Mouse (Mus musculus) heart, adult 2 months (tissue): Measurements from ENCODE around the gene Lypd6b. TPM values are rescaled to one million over a fixed set of nuclear protein-coding genes. Genes with fewer than 3 reads are reported as not detected.

ENCODE experiments used
- DNase-seq, 2 experiments: peaks; one replicate each; pipeline ENCODE4 v3.0.0; 2021
- H3K27ac ChIP-seq: fragments of 200-600 bp; 2 replicates; pipeline ENCODE4 v1.8.1; 2022
- H3K27me3 ChIP-seq: fragments of 200-500 bp; 2 replicates; pipeline ENCODE4 v1.6.1; 2012; ENCODE audit warnings: mild to moderate bottlenecking, low read length, inconsistent platforms, mixed read lengths; ENCODE audit not compliant: control insufficient read depth, insufficient read depth
- H3K36me3 ChIP-seq: fragments of 200-500 bp; 2 replicates; pipeline ENCODE4 v1.6.1; 2012; ENCODE audit warnings: low read length, inconsistent platforms; ENCODE audit not compliant: control insufficient read depth, insufficient read depth
- H3K4me1 ChIP-seq: fragments of 200-500 bp; 2 replicates; pipeline ENCODE4 v1.6.1; 2011; ENCODE audit warnings: low read length; ENCODE audit not compliant: control insufficient read depth, insufficient read depth
- H3K4me3 ChIP-seq: fragments of 200-600 bp; 2 replicates; pipeline ENCODE4 v1.8.1; 2022
- H3K79me2 ChIP-seq: fragments of 200-500 bp; replicated peaks from 2 replicates; pipeline ENCODE4 v1.6.1; 2012; ENCODE audit warnings: mild to moderate bottlenecking, inconsistent platforms, low read length, moderate library complexity, mixed read lengths; ENCODE audit not compliant: control insufficient read depth, insufficient read depth
- H3K9ac ChIP-seq: fragments of 200-500 bp; 2 replicates; pipeline ENCODE4 v1.6.1; 2012; ENCODE audit warnings: low read depth, mild to moderate bottlenecking, control low read depth, inconsistent platforms, low read length, mixed read lengths
- CTCF ChIP-seq: fragments of 200-600 bp; IDR thresholded peaks from 2 replicates; pipeline ENCODE4 v1.8.1; 2022; ENCODE audit warnings: antibody characterized with exemption, mild to moderate bottlenecking, moderate library complexity
- EP300 ChIP-seq: fragments of 200-500 bp; IDR thresholded peaks from 2 replicates; pipeline ENCODE4 v1.6.1; 2011; ENCODE audit warnings: low read depth, low read length, control low read depth; ENCODE audit not compliant: insufficient read depth
- POLR2A ChIP-seq: fragments of 200-500 bp; IDR thresholded peaks from 2 replicates; pipeline ENCODE4 v1.6.1; 2011; ENCODE audit warnings: mild to moderate bottlenecking, low read depth, low read length, control low read depth; ENCODE audit not compliant: insufficient read depth
- WGBS: fragments of 180-500 bp; shearing (Covaris S2); methylation state at CpG from one replicate; pipeline ENCODE4 v1.1.7; 2018; 5-methylcytosine and 5-hydroxymethylcytosine counted together
- intact Hi-C: fragments of 180-260 bp; cut with DNase I; formaldehyde crosslinking; loops from one replicate; pipeline ENCODE4 v1.15.1; 2025
- polyA plus RNA-seq: library from polyadenylated mRNA; depleted of rRNA; stranded (reverse); fragments of >200 nt; gene quantifications from 2 replicates; pipeline ENCODE4 v1.2.3, GENCODE M21; 2012
- total RNA-seq, 2 experiments: library from RNA; stranded (reverse); gene quantifications; 2 replicates each; pipeline ENCODE4 v1.2.3; 2021

Gene Lypd6b
- total and polyA plus RNA-seq, 3 experiments, result 0.10 to 0.25 TPM; not detected in 1

- Histone ChIP-seq H3K9ac (no peak overlapping the region), H3K27me3 (no peaks in the 10 kb centered on the region), H3K4me3 (no peak overlapping the region), H3K4me1 (no peaks in the 10 kb centered on the region), H3K27ac (no peak overlapping the region), H3K79me2 (no peaks in the 10 kb centered on the region), H3K36me3 (no peaks in the 10 kb centered on the region)
- intact Hi-C loops, result no loop called here
- WGBS, result 82% methylated on average over 5 of the region's 5 CpGs
- TF ChIP-seq EP300 (no peak), CTCF (no peak)
- no peak for DNase-seq
Measured at GRCm38 (mm10) chr2:49818126-49818525, 30.6 kb downstream of the Lypd6b start.

GRCm38 (mm10) chr2:49822312-49822711, 34.8 kb downstream of the Lypd6b start:
- Histone ChIP-seq H3K4me3 (no peak overlapping the region), H3K27ac (no peak overlapping the region), H3K79me2 (no peaks in the 10 kb centered on the region), H3K4me1 (no peaks in the 10 kb centered on the region), H3K27me3 (no peaks in the 10 kb centered on the region), H3K9ac (no peak overlapping the region), H3K36me3 (no peaks in the 10 kb centered on the region)
- 65% methylated on average over 1 of the region's 1 CpGs for WGBS
- no peak for DNase-seq
- intact Hi-C loops, result no loop called here
- no peak for TF ChIP-seq POLR2A
- TF ChIP-seq EP300, result no peak
- no peak for TF ChIP-seq CTCF

GRCm38 (mm10) chr2:49825588-49825987, 38.1 kb downstream of the Lypd6b start:
- Histone ChIP-seq H3K9ac (no peak overlapping the region), H3K27ac (no peak overlapping the region), H3K4me1 (no peaks in the 10 kb centered on the region), H3K79me2 (no peaks in the 10 kb centered on the region), H3K4me3 (no peak overlapping the region), H3K36me3 (no peaks in the 10 kb centered on the region), H3K27me3 (no peaks in the 10 kb centered on the region)
- TF ChIP-seq CTCF, result no peak
- no peak for TF ChIP-seq POLR2A
- intact Hi-C loops, result no loop called here
- WGBS, result 72% methylated on average over 1 of the region's 1 CpGs
- DNase-seq, result no peak

- Histone ChIP-seq H3K36me3 (no peaks in the 10 kb centered on the region), H3K4me3 (no peak overlapping the region), H3K79me2 (no peaks in the 10 kb centered on the region), H3K27me3 (no peaks in the 10 kb centered on the region), H3K9ac (no peak overlapping the region), H3K27ac (no peak overlapping the region), H3K4me1 (no peaks in the 10 kb centered on the region)
- intact Hi-C loops, result no loop called here
- 57% methylated on average over 4 of the region's 4 CpGs for WGBS
- TF ChIP-seq CTCF, result no peak
- no peak for TF ChIP-seq POLR2A
- TF ChIP-seq EP300, result no peak
- no peak for DNase-seq
Measured at GRCm38 (mm10) chr2:49827756-49828155, 40.3 kb downstream of the Lypd6b start.

GRCm38 (mm10) chr2:49830369-49830768, 42.9 kb downstream of the Lypd6b start:
- Histone ChIP-seq H3K9ac (no peak overlapping the region), H3K36me3 (no peaks in the 10 kb centered on the region), H3K4me1 (no peaks in the 10 kb centered on the region), H3K79me2 (no peaks in the 10 kb centered on the region), H3K4me3 (no peak overlapping the region), H3K27ac (no peak overlapping the region), H3K27me3 (no peaks in the 10 kb centered on the region)
- no peak for DNase-seq
- 92% methylated on average over 3 of the region's 3 CpGs for WGBS
- TF ChIP-seq EP300 (no peak), POLR2A (no peak), CTCF (no peak)
- intact Hi-C loops, result no loop called here

GRCm38 (mm10) chr2:49832277-49832803, 44.9 kb downstream of the Lypd6b start:
- Histone ChIP-seq H3K9ac (no peak overlapping the region), H3K4me3 (no peak overlapping the region), H3K79me2 (no peaks in the 10 kb centered on the region), H3K4me1 (no peaks in the 10 kb centered on the region), H3K36me3 (no peaks in the 10 kb centered on the region), H3K27me3 (no peaks in the 10 kb centered on the region), H3K27ac (no peak overlapping the region)
- TF ChIP-seq CTCF (no peak), EP300 (no peak), POLR2A (no peak)
- WGBS, result 74% methylated on average over 9 of the region's 9 CpGs
- DNase-seq, result no peak
- intact Hi-C loops, result no loop called here
